Mouse (Mus musculus) hindbrain, embryonic 12.5 days (tissue): ENCODE measurements around the gene Yeats2. TPM values are rescaled to one million over a fixed set of nuclear protein-coding genes. Genes with fewer than 3 reads are reported as not detected.

Experiments used
- ATAC-seq: fragments of 200-750 bp; cut with Nextera tagmentation; 2 replicates; pipeline ENCODE4 v1.8.0; 2017; ENCODE audit warnings: moderate TSS enrichment; ENCODE audit not compliant: low FRiP score
- H3K27ac ChIP-seq: fragments of 300-500 bp; sonication (generic); 2 replicates; pipeline ENCODE4 v1.5.1; 2016; ENCODE audit warnings: mild to moderate bottlenecking
- H3K27me3 ChIP-seq: fragments of 300-500 bp; sonication (generic); 2 replicates; pipeline ENCODE4 v1.6.1; 2016; ENCODE audit warnings: mild to moderate bottlenecking
- H3K36me3 ChIP-seq: fragments of 300-500 bp; sonication (generic); 2 replicates; pipeline ENCODE4 v1.6.1; 2016; ENCODE audit warnings: mild to moderate bottlenecking
- H3K4me1 ChIP-seq: fragments of 300-500 bp; sonication (generic); 2 replicates; pipeline ENCODE4 v1.6.1; 2016
- H3K4me2 ChIP-seq: fragments of 300-500 bp; sonication (generic); replicated peaks from 2 replicates; pipeline ENCODE4 v1.6.1; 2016; ENCODE audit warnings: mild to moderate bottlenecking
- H3K4me3 ChIP-seq: fragments of 300-500 bp; sonication (generic); 2 replicates; pipeline ENCODE4 v1.5.1; 2016; ENCODE audit warnings: mild to moderate bottlenecking
- H3K9ac ChIP-seq: fragments of 300-500 bp; sonication (generic); 2 replicates; pipeline ENCODE4 v1.6.1; 2016; ENCODE audit warnings: mild to moderate bottlenecking, moderate library complexity
- H3K9me3 ChIP-seq: fragments of 300-500 bp; sonication (generic); replicated peaks from 2 replicates; pipeline ENCODE4 v1.6.1; 2016; ENCODE audit warnings: mild to moderate bottlenecking
- WGBS: fragments of 180-500 bp; shearing (Covaris S2); methylation state at CpG from one replicate; pipeline ENCODE4 v1.1.7; 2016; 5-methylcytosine and 5-hydroxymethylcytosine counted together
- polyA plus RNA-seq: library from polyadenylated mRNA; unstranded; fragments of >200 nt; fragmentation: Nextera tagmentation; extraction: Ambion mirVana; gene quantifications from 2 replicates; pipeline ENCODE4 v1.2.1, GENCODE M21; 2016

Gene Yeats2
- polyA plus RNA-seq, 1 experiment from 2014 or later, result 46.3 TPM

DNA sequence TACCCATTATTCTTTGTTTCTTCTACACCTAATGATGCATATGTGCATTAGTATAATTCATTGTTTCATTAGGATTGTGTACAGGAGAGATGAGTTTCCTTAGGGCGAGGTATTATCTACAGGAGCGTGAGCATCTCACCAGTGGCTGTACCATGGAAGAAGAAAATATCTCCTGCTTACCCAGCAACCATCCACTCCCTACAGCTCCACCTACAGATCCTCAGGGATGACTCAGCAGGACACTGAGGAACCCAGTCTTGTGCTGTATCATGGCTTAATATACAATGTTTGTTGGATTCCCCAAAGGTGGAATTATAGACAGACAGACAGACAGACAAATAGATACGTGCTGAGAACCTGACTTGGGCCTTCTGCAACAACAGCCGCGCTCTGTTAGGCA, 56.1 kb downstream of the Yeats2 start:
- no peak overlapping the region for H3K4me2 ChIP-seq
- H3K4me1 ChIP-seq, result no peaks in the 10 kb centered on the region
- no peak overlapping the region for H3K9ac ChIP-seq
- H3K9me3 ChIP-seq, result no peaks in the 10 kb centered on the region
- 97% methylated on average over 5 of the region's 5 CpGs for WGBS
- peaks cover 83% of the 10 kb centered on the region for H3K36me3 ChIP-seq
- H3K27ac ChIP-seq, result no peak overlapping the region
- no peak overlapping the region for H3K4me3 ChIP-seq
- no peak for ATAC-seq
- H3K27me3 ChIP-seq, result no peaks in the 10 kb centered on the region

DNA sequence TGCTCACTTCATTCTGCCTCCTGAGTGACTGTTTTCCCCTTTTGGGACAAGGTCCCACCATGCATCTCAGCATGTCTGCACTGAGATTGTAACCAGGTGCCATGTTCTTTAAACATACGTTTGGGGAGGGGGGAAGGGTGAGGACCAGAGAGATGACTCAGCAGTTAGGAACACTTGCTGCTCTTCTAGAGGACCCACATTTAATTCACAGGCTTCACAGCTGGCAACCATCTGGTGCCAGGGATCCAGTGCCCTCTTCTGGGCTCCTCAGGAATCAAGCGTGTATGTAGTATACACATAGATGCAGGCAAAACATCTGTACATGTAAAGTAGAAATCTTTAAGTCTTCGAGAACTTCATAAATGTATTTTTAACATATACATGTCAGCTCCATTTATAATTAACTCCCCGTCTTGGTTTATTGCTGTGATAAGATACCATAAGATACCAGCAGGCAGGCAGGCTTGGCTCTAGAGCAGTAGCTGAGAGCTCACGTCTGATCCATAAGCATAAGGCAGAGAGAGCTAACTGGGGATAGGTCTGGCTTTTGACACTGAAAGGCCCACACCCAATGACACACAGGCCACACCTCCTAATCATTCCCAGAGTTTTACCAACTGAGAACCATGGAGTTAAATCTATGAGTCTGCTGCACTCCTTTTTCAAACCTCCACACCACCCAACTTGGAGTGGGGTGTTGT, 58.8 kb downstream of the Yeats2 start:
- no peak overlapping the region for H3K9ac ChIP-seq
- H3K27me3 ChIP-seq, result no peaks in the 10 kb centered on the region
- H3K4me3 ChIP-seq, result no peak overlapping the region
- peaks cover 77% of the 10 kb centered on the region for H3K36me3 ChIP-seq
- H3K9me3 ChIP-seq, result no peaks in the 10 kb centered on the region
- WGBS, result 85% methylated on average over 5 of the region's 5 CpGs
- H3K4me2 ChIP-seq, result no peak overlapping the region
- no peak overlapping the region for H3K27ac ChIP-seq
- no peaks in the 10 kb centered on the region for H3K4me1 ChIP-seq
- no peak for ATAC-seq

DNA sequence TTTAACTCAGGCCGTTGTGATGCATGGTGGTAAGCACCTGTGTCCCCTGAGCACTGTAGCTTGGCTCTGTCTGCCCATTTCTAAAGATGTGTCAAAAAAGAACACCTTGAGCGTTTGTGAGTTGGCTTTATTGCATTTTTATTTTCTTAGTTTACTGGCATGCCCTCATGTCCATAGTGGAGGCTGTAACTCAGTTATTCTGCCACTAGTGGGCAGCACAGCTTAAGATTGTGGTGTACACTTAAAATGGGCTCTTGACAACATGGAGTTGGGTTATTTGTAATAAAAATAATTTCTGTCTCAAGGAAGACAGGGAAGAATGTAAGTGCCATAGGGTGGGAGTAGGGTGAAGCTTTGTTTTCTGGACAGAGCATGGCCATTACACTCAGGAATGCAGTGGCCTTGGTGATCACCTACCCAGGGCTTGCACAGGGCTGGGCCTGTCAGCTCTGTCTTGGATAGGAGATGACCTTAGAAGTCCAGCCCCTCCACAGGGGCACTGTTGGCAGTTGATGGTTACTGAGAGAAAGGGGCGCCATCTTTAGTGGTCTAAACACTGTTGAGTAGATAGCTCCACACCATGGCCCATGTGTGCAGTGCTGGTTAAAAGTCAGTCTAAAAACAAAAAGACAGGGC, 72.8 kb downstream of the Yeats2 start:
- Histone ChIP-seq H3K4me2 (no peak overlapping the region), H3K4me1 (no peaks in the 10 kb centered on the region), H3K27me3 (no peaks in the 10 kb centered on the region), H3K27ac (no peak overlapping the region), H3K9me3 (no peaks in the 10 kb centered on the region), H3K36me3 (peaks cover 84% of the 10 kb centered on the region), H3K9ac (no peak overlapping the region), H3K4me3 (no peak overlapping the region)
- no peak for ATAC-seq
- WGBS, result 92% methylated on average over 3 of the region's 3 CpGs

DNA sequence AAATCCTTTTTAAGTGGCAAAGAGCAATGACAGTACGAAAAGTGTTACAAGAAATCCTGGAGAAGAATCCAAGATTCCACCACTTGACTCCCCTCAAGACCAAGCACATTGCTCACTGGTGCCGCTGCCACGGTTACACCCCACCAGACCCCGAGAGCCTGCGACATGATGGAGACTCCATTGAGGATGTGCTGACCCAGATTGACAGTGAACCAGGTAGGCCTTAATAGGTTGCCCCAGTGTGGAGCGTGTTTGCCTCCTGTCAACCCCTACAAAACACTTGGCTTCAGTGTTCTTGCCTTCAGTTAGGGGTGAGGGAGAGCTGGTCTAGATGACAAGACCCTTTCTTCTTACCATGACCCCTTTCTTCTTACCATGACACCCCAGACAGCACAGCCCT, 81.9 kb downstream of the Yeats2 start:
- H3K36me3 ChIP-seq, result peaks cover 78% of the 10 kb centered on the region
- H3K4me2 ChIP-seq, result no peak overlapping the region
- ATAC-seq, result no peak
- no peaks in the 10 kb centered on the region for H3K27me3 ChIP-seq
- no peaks in the 10 kb centered on the region for H3K4me1 ChIP-seq
- no peak overlapping the region for H3K27ac ChIP-seq
- no peak overlapping the region for H3K9ac ChIP-seq
- H3K9me3 ChIP-seq, result no peaks in the 10 kb centered on the region
- 96% methylated on average over 6 of the region's 6 CpGs for WGBS
- H3K4me3 ChIP-seq, result no peak overlapping the region

DNA sequence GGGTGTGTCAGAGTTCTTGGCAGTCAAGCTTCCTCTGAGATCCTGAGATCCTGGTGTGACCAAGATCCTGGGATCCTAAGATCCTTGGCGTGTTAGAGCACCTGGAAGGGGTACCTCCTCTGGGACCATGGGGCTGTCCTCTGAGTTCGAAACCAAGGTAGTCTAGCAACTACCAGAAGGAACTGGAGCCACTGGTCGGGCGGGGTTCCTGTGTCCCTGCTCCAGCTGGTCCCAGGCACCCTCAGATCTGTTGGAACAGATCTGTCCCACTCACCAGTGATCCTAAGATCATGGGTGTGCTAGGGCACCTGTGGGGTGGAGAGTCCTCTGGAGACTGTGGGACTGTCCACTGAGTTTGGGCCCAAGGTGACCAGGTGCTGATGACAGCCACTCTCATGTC, 85.8 kb downstream of the Yeats2 start:
- H3K4me1 ChIP-seq, result no peaks in the 10 kb centered on the region
- H3K9me3 ChIP-seq, result no peaks in the 10 kb centered on the region
- no peak for ATAC-seq
- H3K9ac ChIP-seq, result no peak overlapping the region
- no peak overlapping the region for H3K4me2 ChIP-seq
- 93% methylated on average over 4 of the region's 4 CpGs for WGBS
- H3K27me3 ChIP-seq, result no peaks in the 10 kb centered on the region
- no peak overlapping the region for H3K27ac ChIP-seq
- peaks cover 78% of the 10 kb centered on the region for H3K36me3 ChIP-seq
- no peak overlapping the region for H3K4me3 ChIP-seq

DNA sequence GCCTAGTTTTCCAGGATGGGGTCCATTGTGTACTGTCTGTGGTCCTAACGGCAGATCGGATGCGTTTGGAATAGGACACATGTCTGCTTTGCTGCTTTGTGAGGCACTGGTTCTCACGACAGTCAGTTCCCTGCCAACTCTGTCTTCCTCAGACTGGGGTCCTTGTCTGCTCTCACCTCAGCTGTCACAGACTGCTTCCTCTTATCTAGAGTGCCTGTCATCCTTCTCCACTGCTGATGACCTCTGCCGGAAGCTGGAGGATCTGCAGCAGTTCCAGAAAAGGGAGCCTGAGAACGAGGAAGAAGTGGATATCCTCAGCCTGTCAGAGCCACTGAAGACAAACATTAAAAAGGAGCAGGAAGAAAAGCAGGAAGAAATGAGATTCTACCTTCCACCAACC, 86.6 kb downstream of the Yeats2 start:
- ATAC-seq, result no peak
- H3K4me1 ChIP-seq, result no peaks in the 10 kb centered on the region
- H3K27me3 ChIP-seq, result no peaks in the 10 kb centered on the region
- H3K4me2 ChIP-seq, result no peak overlapping the region
- 84% methylated on average over 6 of the region's 6 CpGs for WGBS
- no peak overlapping the region for H3K9ac ChIP-seq
- H3K36me3 ChIP-seq, result peaks cover 73% of the 10 kb centered on the region
- no peaks in the 10 kb centered on the region for H3K9me3 ChIP-seq
- no peak overlapping the region for H3K27ac ChIP-seq
- no peak overlapping the region for H3K4me3 ChIP-seq

DNA sequence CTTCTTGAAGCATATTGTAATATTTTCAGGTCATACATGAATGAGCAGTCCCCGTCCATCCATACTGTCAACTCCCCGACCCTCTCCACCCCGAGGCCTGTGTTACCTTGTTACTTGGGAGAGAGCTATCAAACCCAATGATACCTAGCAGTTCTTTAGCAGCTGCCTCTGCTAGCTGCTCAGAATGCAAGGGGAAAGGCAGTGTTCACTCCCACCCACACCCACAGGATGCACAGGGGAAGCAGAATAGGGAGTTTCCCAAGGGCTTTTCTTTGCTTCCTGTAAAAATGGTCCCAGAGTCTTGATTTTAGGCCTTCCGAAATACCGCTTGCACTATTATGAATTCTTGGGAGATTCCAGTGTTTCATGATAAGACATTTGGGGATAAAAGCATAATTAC, 87.3 kb downstream of the Yeats2 start:
- Histone ChIP-seq H3K27ac (no peak overlapping the region), H3K36me3 (peaks cover 66% of the 10 kb centered on the region), H3K4me1 (no peaks in the 10 kb centered on the region), H3K4me2 (no peak overlapping the region), H3K9me3 (no peaks in the 10 kb centered on the region), H3K4me3 (no peak overlapping the region), H3K27me3 (no peaks in the 10 kb centered on the region), H3K9ac (no peak overlapping the region)
- WGBS, result 89% methylated on average over 5 of the region's 5 CpGs
- no peak for ATAC-seq

DNA sequence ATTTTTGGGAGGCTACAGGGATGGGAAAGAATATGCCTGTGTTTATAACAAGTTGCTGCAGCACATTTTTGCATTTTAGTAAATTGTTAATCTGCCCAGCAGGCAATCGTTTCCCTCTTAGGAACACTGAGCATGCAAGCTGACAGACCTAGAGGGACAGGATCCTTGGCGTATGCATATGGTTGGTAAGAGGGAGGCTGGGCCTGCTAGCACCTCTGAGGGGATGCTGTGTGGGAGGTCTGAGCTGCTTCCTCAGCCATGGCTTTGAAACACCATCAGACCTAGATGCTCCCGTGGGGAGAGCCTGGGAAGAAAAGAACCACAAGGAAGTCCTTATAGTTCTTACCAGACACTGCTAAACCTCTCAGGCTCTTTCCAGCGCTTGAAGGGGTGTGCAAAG, 93.5 kb downstream of the Yeats2 start:
- H3K4me2 ChIP-seq, result no peak overlapping the region
- H3K9me3 ChIP-seq, result no peaks in the 10 kb centered on the region
- H3K4me1 ChIP-seq, result no peaks in the 10 kb centered on the region
- no peak for ATAC-seq
- peaks cover 31% of the 10 kb centered on the region for H3K36me3 ChIP-seq
- H3K27ac ChIP-seq, result no peak overlapping the region
- 73% methylated on average over 4 of the region's 4 CpGs for WGBS
- no peak overlapping the region for H3K9ac ChIP-seq
- no peaks in the 10 kb centered on the region for H3K27me3 ChIP-seq
- H3K4me3 ChIP-seq, result no peak overlapping the region

DNA sequence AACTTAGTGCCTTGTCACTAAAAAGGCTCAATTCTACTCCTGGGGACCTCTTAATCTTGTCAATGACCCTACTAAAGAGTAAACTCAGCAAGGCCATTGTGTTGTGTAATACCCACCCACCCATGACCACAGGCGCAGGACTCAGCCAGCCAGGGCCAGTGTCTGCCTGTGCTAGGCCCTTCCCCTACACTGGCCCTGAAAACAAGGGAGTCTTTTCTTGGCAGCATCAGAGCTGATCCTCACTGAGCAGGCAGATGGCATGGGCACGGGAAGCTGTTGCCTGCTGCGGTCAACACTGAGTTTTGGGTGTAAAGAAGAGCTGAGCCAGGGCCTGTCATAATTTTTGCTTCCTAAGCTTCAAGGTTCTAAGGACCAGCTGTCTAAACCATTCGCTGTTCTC, 96.6 kb downstream of the Yeats2 start:
- Histone ChIP-seq H3K36me3 (peaks cover 5% of the 10 kb centered on the region; the same call in 1 of the 2 replicates), H3K4me1 (peaks cover 5% of the 10 kb centered on the region), H3K27ac (no peak overlapping the region), H3K9ac (no peak overlapping the region), H3K9me3 (no peaks in the 10 kb centered on the region), H3K27me3 (0 out of 2 replicates have a peak, but pooled peaks cover 6% of the 10 kb centered on the region), H3K4me3 (no peak overlapping the region), H3K4me2 (no peak overlapping the region)
- WGBS, result 67% methylated on average over 4 of the region's 4 CpGs
- no peak for ATAC-seq

DNA sequence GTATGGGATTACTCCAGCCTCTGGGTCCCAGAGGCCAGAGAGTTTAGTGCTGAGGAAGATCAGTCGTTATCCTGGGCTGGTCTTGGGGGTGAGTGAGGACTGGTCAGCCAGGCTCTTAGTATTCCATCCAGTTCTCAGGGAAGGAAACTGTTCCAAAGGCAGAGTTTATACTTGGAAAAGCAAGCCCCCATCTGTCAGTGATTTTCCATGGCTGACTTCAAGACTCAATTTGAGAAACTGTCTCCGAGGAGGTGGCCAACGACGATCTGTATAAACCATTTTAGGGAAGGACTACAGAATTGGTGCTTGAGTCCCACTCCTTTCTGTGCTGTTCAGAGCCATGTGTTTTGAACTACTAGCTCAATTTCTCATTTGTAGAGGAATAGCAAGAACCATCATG, 97.8 kb downstream of the Yeats2 start:
- Histone ChIP-seq H3K4me3 (no peak overlapping the region), H3K27me3 (0 out of 2 replicates have a peak, but pooled peaks cover 6% of the 10 kb centered on the region), H3K27ac (no peak overlapping the region), H3K36me3 (peaks cover 2% of the 10 kb centered on the region; the same call in 1 of the 2 replicates), H3K4me1 (peaks cover 5% of the 10 kb centered on the region), H3K4me2 (no peak overlapping the region), H3K9me3 (no peaks in the 10 kb centered on the region), H3K9ac (no peak overlapping the region)
- ATAC-seq, result no peak
- 86% methylated on average over 4 of the region's 4 CpGs for WGBS

DNA sequence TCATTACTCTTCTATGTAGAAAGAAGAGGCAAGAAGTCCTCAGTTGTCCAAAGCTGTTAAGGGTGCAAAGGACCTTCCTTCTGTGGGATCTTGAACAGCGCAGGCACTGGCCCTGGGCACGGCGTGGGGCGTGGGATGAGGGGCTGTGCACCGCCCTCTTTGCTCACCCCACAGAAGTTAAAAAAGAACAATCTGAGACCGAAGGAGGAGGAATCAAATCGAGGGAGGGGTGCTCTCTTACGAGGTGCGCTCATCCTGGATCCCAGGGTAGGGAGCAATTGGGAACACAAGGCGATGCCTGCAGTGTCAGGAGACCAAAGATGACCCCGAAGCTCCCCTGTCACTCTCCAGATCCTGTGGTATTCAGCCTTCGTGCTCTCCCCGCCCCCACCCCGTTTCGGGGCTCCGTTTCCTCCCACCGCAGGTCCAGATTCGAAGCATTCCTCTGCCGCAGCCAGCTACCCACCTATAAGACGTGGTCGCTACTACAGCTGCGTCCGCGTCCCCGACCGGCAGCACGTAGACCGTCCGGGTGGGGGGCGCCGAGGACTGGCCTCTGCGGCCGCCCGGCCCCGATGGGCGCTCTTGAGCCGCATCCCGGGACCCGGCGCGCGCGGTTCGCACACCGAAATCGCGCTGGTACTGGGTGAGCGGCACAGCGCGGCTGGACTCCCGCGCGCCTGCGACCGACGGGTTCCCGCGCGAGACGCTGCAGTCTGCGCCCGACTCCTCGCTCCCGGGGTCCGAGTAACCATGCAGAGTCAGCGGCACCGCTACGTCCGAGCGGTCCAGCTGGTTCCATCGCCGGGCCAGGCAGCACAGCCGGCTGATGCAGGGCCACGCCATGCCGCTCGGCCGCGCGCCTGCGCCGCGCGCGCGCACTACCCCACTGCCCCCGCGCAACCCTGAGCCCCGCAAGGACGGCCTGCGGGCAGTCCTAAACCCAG, 99.9 kb downstream of the Yeats2 start, which contains the start of gene Map6d1:
TSS of gene Map6d1 (minus strand) at position 891 of the 947 bp plus-strand sequence.
- H3K4me2 ChIP-seq, result peak within 1 kb of the TSS; percentile 83
- 2% methylated on average over 90 of the region's 90 CpGs for WGBS
- H3K9ac ChIP-seq, result peak within 1 kb of the TSS; percentile 77
- peaks cover 5% of the 10 kb centered on the region for H3K4me1 ChIP-seq
- peak; percentile 87 for ATAC-seq
- H3K27me3 ChIP-seq, result 0 out of 2 replicates have a peak, but pooled peaks cover 6% of the 10 kb centered on the region
- H3K27ac ChIP-seq, result peak within 1 kb of the TSS; percentile 76
- H3K9me3 ChIP-seq, result no peaks in the 10 kb centered on the region
- peak within 1 kb of the TSS; percentile 77 for H3K4me3 ChIP-seq
- no peaks in the 10 kb centered on the region for H3K36me3 ChIP-seq

DNA sequence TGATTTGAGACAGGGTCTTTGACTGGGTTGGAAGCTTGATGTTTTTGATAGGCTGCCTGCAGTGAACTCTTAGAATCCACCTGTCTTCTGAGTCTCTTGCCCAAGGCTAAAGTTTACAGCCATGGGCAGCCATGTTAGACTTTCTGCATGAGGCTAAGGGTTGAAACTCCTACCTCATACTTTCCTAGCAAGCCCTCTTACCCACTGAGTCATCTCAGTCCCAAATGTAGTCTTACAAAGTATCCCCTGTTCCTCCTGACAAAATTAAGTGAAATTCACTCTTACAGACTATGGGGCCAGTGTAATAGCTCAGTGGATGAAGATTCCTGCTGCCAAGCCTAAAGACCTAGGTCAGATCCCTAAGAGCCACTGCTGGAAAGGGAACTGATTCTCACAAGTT, 106.2 kb downstream of the Yeats2 start:
- Histone ChIP-seq H3K4me3 (no peak overlapping the region), H3K9me3 (no peaks in the 10 kb centered on the region), H3K4me1 (no peaks in the 10 kb centered on the region), H3K9ac (no peak overlapping the region), H3K36me3 (no peaks in the 10 kb centered on the region), H3K27me3 (0 out of 2 replicates have a peak, but pooled peaks cover 2% of the 10 kb centered on the region), H3K27ac (no peak overlapping the region), H3K4me2 (no peak overlapping the region)
- ATAC-seq, result no peak
